Mouse (Mus musculus) gastrocnemius, postnatal 25 days (tissue): ENCODE results near the gene Gpr4. TPM values are rescaled to one million over a fixed set of nuclear protein-coding genes. Genes with fewer than 3 reads are reported as not detected.

ENCODE experiments used
- DNase-seq: peaks from one replicate; pipeline ENCODE4 v3.0.0; 2022
- total RNA-seq, 2 experiments: library from RNA; stranded (reverse); gene quantifications; 1 replicate in 1 of 2; 2 replicates in 1 of 2; pipeline ENCODE4 v1.2.3; 2021

Gene Gpr4
- total RNA-seq, 2 experiments from 2014 or later = 1.7 to 2.4 TPM

DNA sequence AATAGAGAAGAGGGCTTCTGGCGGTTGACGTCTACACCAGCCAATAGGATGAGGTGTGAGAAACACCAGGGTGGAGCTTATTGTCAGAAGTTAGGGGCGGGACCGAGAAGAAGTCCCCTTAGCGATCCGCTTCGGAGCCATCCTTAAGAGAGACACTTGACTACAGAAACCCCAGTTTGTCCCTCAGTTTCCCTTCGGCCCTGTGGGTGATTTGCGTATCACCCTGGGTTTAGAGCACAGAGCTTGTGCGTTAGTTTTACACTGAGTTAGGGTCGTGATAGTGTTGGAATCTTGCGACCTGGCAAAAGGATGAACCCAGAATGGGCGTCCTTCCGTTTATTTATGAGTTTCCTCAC lies 16.4 kb downstream of the Gpr4 start:
- DNase-seq = no peak

DNA sequence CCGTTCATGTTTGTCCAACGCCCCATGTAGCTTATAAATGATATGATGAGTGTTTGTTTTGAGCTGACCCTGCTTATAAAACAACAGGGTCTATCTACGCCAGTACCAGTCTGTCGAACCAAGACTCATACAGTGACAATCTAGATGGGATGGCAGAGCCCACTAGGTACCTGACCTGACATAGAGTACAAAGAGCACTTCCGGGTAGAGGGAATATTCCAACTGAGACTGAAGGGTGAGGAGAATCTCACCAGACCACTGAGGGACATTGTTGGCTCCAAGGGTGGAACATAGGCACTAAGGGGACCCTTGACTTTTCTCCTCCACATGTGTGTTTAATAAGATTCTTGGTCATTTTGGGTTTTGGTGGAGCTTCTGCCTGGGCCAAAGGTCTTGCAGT lies 17.1 kb downstream of the Gpr4 start:
- DNase-seq = no peak

DNA sequence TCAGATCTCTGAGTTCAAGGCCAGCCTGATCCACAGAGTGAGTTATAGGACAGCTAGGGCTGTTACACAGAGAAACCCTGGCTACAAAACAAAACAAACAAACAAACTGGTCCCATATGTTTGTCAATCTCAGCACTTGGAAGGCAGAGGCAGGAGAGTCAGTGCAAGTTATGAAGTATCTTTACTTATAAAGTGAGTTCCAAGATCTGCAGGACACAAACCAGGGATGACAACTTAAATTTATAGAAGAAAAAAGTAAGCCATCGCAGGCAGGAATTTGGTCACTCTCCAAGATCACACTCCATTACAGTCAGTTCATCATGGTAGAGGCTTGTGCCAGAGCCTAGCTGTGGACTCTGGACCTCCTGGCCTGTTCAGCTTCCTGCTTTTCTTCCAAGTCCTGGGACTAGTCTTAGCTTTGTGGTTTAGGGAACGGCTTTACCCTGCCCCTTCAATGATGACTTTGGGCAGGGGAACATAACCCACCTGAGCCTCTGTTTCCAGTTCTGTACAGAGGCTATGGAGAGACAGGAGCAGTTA lies 17.8 kb downstream of the Gpr4 start:
- no peak for DNase-seq

DNA sequence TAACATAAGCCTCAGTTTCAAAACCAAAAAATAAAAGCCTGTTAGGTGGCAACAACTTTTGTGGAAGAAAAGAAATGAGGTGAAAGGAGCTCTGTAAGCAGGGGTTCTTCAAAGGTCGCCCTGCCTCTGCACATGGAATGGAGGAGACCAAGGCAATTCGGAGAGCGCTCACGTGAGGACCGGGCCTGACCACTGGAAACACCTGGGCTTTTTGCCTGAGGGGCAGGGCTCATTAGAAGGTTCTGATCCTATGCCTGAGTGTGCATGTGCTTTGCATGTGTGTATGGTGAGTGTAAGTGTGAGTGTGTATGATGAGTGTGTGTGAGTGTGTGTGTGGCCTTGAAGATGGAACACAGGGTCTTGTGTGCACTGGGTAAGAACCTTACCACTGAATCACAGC lies 18.6 kb downstream of the Gpr4 start:
- no peak for DNase-seq

DNA sequence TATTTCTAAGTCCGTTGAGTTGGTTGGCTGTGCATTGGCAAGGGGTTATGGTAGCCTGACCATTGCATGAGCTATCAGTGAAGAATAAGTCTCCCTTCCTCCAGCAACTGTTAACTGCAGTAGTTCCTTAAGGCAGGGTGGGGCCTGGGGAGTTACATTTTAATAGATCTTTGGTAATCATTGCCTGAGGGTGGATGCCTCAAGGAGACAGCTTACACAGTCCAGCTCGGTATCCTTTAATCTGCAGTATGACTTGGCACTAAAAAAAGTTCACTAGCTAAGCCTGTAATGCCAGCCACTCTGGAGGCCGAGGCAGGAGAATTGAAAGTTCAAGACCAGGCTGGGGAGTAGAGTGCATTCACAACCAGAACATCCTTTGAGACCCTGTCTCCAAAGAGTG lies 19.5 kb downstream of the Gpr4 start:
- DNase-seq = no peak

- no peak for DNase-seq
These were observed 22.3 kb downstream of the Gpr4 start for GRCm38 (mm10) chr7:19234652-19235051.

- no peak for DNase-seq
These were observed 22.8 kb downstream of the Gpr4 start for GRCm38 (mm10) chr7:19235092-19235671.

DNA sequence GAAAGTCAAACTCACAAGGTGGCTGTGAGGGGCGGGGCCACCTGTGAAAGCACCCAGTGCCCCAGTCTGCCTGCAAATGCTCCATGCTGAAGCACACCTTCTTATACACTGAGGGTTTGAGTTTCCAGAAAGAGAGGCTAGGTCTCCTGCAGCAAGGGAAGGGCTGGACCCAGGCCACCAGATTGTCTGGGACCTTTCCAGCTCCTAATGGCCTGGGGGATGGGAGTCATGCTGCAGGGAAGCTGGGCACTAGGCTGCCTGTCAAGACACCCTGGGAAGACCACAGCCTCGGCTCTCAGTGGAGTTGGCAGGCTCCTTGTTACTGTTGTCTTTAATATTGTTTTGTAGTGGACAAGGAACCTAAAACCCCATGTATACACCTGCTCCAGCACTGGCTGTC lies 24.1 kb downstream of the Gpr4 start:
- no peak for DNase-seq

GRCm38 (mm10) chr7:19238344-19238743 lies 26.0 kb downstream of the Gpr4 start:
- DNase-seq = peak; percentile 41

- peak; percentile 82 for DNase-seq
These were observed 27.1 kb downstream of the Gpr4 start for GRCm38 (mm10) chr7:19239423-19239822.

GRCm38 (mm10) chr7:19239986-19240385 lies 27.6 kb downstream of the Gpr4 start:
- DNase-seq = no peak

- DNase-seq = no peak
These were observed 28.6 kb downstream of the Gpr4 start for GRCm38 (mm10) chr7:19240905-19241463.

- no peak for DNase-seq
These were observed 29.7 kb downstream of the Gpr4 start for GRCm38 (mm10) chr7:19242005-19242404.

DNA sequence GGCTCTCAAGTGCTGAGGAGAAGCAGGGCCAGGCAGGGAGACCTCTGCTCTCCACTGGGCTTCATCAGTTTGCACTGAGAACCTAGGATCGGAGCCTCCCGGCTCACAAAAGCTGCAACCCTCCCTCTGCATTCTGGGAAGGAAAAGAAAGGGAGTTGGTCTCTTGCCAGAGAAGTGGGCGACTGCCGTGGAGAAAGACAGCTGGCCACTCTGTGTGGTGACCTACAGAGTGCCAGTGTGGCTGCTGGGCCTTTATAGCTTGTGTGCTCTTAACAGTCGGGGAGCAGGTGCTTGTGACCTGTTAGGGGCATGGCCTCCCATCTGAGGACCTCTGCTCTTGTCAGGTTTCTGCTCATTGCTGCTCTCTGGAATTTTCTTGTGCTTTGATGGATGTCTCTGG lies 31.5 kb downstream of the Gpr4 start:
- DNase-seq = no peak

- DNase-seq = no peak
These were observed 32.7 kb downstream of the Gpr4 start for GRCm38 (mm10) chr7:19245083-19245482.

DNA sequence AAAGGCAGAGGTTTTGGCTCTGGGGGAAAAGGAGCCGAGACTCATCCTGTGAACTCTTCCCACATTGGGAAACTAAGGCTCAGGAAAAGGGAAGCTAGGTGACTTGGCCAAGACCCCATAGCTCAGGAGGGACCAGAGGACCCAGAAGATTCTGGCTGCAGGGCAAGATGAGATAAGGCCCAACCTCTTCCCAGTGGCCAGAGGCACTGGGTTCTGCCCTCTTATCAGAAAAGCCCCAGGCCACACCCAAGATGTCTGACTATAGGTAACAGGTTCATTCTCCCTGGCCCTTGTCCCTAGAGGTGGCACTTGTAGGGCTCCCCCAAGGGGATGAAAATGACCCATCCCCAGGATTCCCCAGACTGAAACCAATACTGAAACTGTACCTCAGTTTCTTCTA lies 34.5 kb downstream of the Gpr4 start:
- no peak for DNase-seq

- no peak for DNase-seq
These were observed 35.2 kb downstream of the Gpr4 start for GRCm38 (mm10) chr7:19247511-19247910.

- no peak for DNase-seq
These were observed 39.7 kb downstream of the Gpr4 start for GRCm38 (mm10) chr7:19252078-19252477.

DNA sequence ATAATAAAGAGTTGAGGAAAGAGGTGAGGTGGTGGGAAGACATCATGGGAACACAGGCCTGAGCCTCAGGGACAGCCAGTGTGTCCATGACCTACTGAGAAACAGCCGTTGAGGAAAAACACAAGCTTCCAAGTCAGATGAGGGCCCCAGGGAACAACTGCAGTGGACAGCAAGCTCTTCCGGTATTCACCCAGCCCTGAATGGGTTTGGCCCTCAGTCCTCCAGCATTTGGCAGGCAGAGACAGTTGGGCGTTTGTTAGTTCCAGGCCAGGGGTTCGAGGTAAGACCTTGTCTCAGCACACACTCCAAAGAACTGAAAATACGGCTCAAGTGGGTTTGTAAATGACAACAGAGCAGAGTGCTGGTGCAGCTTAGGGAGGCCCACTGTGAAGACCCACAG lies 41.1 kb downstream of the Gpr4 start:
- no peak for DNase-seq

DNA sequence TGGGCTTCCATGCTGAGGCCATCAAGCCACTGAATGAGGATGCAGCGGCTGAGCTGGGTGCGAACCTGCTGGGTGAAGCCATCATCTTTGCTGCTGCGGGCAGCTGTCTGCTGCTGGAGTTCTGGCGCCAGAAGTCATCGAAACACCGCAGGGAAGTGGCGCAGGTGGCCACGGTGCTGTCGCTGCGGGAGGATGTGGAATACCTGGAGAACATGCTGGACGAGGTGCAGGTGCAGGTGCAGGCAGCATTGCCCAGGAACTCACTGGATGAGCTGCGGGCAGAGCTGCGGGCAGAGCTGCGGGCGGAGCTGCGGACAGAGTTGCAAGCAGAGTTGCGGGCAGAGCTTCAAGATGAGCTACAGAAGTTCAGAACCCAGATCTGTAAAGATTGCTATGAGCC lies 43.1 kb downstream of the Gpr4 start:
- no peak for DNase-seq

DNA sequence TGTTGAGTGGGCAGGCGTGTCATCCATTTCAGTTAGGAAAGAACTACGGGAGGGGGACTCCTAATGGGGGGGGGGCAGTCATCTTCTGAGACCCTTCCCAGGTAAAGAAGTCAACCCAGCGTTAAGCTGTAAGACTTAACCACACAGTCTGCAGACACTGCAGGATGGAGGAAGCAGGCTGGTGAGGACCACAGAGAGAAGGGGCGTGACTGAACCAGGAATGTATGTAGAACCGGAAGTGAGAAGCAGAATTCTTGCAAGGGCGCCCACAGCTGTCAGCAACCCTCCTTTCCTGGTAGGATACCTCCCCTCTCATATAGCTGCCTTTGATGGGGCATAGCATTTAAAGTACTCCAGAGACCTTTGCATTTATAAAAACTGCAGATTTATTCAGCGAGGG lies 44.2 kb downstream of the Gpr4 start:
- DNase-seq = no peak

DNA sequence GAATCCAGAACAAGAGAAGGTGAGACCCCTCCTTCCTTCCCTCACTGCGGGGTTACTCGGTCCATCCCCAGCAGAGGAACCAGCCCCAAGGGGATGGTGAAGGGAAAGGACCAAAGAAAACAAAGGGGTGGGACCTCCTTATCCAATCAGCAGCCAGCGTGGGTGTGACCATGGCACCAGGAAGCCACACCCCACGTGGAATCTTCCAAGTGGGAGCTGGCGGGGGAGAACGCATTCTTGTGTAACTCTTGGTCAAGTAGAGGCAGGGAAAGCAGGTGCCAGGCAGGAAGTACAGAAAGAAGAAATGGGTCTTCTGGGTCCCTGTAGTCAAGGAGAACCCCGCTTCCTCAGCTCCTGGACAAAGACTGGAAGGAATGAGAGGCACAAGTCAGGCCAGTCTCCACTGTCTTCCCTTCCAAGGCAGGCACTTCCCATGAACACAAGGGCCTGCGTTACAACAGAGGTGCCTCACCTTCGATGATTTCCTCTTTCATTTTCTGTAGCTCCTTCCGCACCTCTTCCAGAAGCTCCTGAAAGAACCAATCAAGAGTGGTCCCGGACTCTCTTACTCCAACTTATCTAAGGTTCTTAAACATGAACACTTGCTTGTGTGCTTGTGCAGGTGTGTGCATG lies 45.2 kb downstream of the Gpr4 start:
- peak; percentile 65 for DNase-seq

- no peak for DNase-seq
These were observed 46.0 kb downstream of the Gpr4 start for GRCm38 (mm10) chr7:19258336-19258735.

- DNase-seq = peak; percentile 40
These were observed 52.8 kb downstream of the Gpr4 start for GRCm38 (mm10) chr7:19265147-19265546.
